Mouse (Mus musculus): ENCODE measurements around the gene Foxf2.

GRCm38 (mm10) chr13:31599576-31599975, 26.0 kb upstream of the Foxf2 start:
- TF ChIP-seq CTCF (IDR thresholded peaks at IDR 0.05; ENCODE audit: control insufficient read depth, insufficient read depth, insufficient replicate concordance, low read depth, low read length) (no peak), POLR2A (IDR thresholded peaks at IDR 0.05; ENCODE audit: control insufficient read depth, low read depth, low read length) (no peak)

Data from testis, adult 2 months (tissue).